ENCODE assay signal across 37 mouse cellular contexts in the genomic region with DNA sequence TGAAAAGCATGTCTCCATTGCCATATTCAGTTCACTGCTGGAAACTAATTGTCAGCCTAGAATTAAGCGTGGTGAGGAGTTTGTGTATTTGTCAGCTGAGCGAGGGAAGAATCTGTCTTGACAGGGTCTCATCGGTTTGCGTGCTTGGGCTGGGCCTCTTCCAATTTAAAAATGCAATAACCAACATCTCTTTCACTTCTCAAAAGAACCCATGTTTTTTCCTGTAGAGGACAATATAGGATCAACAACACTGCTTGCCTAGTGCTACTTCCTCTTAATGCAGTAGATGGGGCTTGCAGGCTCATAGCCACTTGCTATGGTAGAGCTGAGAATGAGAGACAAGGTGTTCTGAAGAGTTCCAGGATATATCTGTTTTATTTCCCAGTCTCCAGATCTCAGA. TPM values are rescaled to one million over a fixed set of nuclear protein-coding genes. Genes with fewer than 3 reads are reported as not detected.
DNase-seq lines count a peak whose midpoint lies in the region; ATAC-seq and TF ChIP-seq lines count a peak whose summit lies in the region.
"Had no signal": no experiment of that assay in that cellular context is flagged by ENCODE, and none has a peak within 500 bp of the region (broad histone marks: within the 10 kb centered on the region; RNA-seq: fewer than 3 reads in every experiment).

No protein-coding gene starts in this region.

- 32% methylated on average over 4 of the region's 4 CpGs for WGBS in bone marrow, adult 2 months

- no peaks in the 10 kb centered on the region; the same call in 1 of the 2 replicates for H3K4me1 ChIP-seq in bone marrow, adult 2 months (ENCODE audit: control insufficient read depth, insufficient read depth, low read length)
- H3K4me1 ChIP-seq: embryonic facial prominence, embryonic 12.5 days; liver, embryonic 13.5 days; midbrain, embryonic 10.5 days; neural tube, embryonic 12.5 days had no signal

- peak; percentile 46 to 48; a peak in 2 of 4 replicates for ATAC-seq in hematopoietic stem cell, adult 5-6 weeks (replicated peaks in 1 of 2; ENCODE audit: insufficient read depth in 1 of 2, low FRiP score in 2 of 2, low TSS enrichment in 1 of 2, low read depth in 1 of 2, poor library complexity in 2 of 2, severe bottlenecking in 2 of 2)
- ATAC-seq in neutrophil, adult 5-6 weeks (ENCODE audit: extremely low read depth, insufficient number of reproducible peaks, low FRiP score, poor library complexity, severe bottlenecking), result peak; percentile 88
- ATAC-seq: forebrain, embryonic 14.5 days; intestine, postnatal 0 days; midbrain, embryonic 16.5 days; Patski had no signal

- DNase-seq in lung, postnatal 25 days (ENCODE audit: low spot score), result peak; percentile 18
- DNase-seq in lung, postnatal 10 days, result no peak
- DNase-seq in cerebellum, adult 9-11 months, result no peak
- no peak for DNase-seq in left cerebral cortex, adult 18-20 months (ENCODE audit: low spot score in 2 of 2)
- no peak for DNase-seq in testis, postnatal 14 days (ENCODE audit: low spot score)
- DNase-seq: adrenal gland, postnatal 10 days; cerebellum, adult 18-20 months; cerebellum, postnatal 36 days; embryo, embryonic 11 days; gastrocnemius, postnatal 14 days; heart, postnatal 4 days; kidney, adult 9 months; kidney, postnatal 14 days; left cerebral cortex, postnatal 4 days; liver, embryonic 13.5 days; lung, adult 18-20 months; lung, postnatal 14 days; right cerebral cortex, postnatal 4 days had no signal

- TF ChIP-seq CTCF in bone marrow, adult 2 months (IDR thresholded peaks at IDR 0.05; ENCODE audit: control insufficient read depth, insufficient read depth, low read length), result no peak

- no peak overlapping the region for H3K4me3 ChIP-seq in bone marrow, adult 2 months (replicated peaks; ENCODE audit: control insufficient read depth, low read depth, low read length)
- H3K4me3 ChIP-seq: embryonic facial prominence, embryonic 12.5 days; liver, embryonic 13.5 days; midbrain, embryonic 10.5 days; myocyte; neural tube, embryonic 12.5 days had no signal

- H3K27ac ChIP-seq in bone marrow, adult 2 months (ENCODE audit: control insufficient read depth, insufficient read depth, low read depth, low read length, poor library complexity), result peak overlapping the region; percentile 79; the same call in 1 of the 2 replicates
- H3K27ac ChIP-seq: embryonic facial prominence, embryonic 12.5 days; hindbrain, embryonic 14.5 days; liver, embryonic 13.5 days; midbrain, embryonic 10.5 days; neural tube, embryonic 12.5 days had no signal

- TF ChIP-seq POLR2A in bone marrow, adult 2 months (IDR thresholded peaks at IDR 0.05; ENCODE audit: borderline replicate concordance, control insufficient read depth, low read depth, low read length), result no peak

RNA-seq across cellular contexts. Expression of a gene that starts 32.7 kb away (rescaled TPM):
- polyA plus RNA-seq in bone marrow, adult 2 months (2011; ENCODE audit: insufficient read depth, insufficient read length, low replicate concordance, missing spikeins), result not detected in 2 replicates
- total RNA-seq in hematopoietic stem cell, adult 5-6 weeks (2017), result 0.19 and 0.60 TPM in 2 replicates
- total RNA-seq in neutrophil, adult 5-6 weeks (2017), result 0.86 and 1.6 TPM in 2 replicates
- total RNA-seq in left cerebral cortex, adult 18-20 months (2021), result 1 to 10 TPM; 5.3 to 5.6 TPM

RNA-seq across cellular contexts. Expression of a gene that starts 32.8 kb away (rescaled TPM):
- 1.5 and 2.6 TPM in 2 replicates for polyA plus RNA-seq in bone marrow, adult 2 months (2011; ENCODE audit: insufficient read depth, insufficient read length, low replicate concordance, missing spikeins)
- total RNA-seq in hematopoietic stem cell, adult 5-6 weeks (2017), result 10.2 and 11.0 TPM in 2 replicates
- total RNA-seq in neutrophil, adult 5-6 weeks (2017), result 12.6 and 13.9 TPM in 2 replicates
- total RNA-seq in left cerebral cortex, adult 18-20 months (2021), result 10 to 100 TPM; 10.8 to 11.4 TPM

RNA-seq across cellular contexts. Expression of a gene that starts 34.5 kb away (rescaled TPM):
- 36.7 and 55.4 TPM in 2 replicates for polyA plus RNA-seq in bone marrow, adult 2 months (2011; ENCODE audit: insufficient read depth, insufficient read length, low replicate concordance, missing spikeins)
- 56.8 and 71.8 TPM in 2 replicates for total RNA-seq in hematopoietic stem cell, adult 5-6 weeks (2017)
- 54.9 and 73.8 TPM in 2 replicates for total RNA-seq in neutrophil, adult 5-6 weeks (2017)
- total RNA-seq in left cerebral cortex, adult 18-20 months (2021), result 10 to 100 TPM; 83.8 to 88.1 TPM

RNA-seq across cellular contexts. Expression of a gene that starts 38.5 kb away (rescaled TPM):
- polyA plus RNA-seq in bone marrow, adult 2 months (2011; ENCODE audit: insufficient read depth, insufficient read length, low replicate concordance, missing spikeins), result not detected in 2 replicates
- not detected in 2 replicates for total RNA-seq in hematopoietic stem cell, adult 5-6 weeks (2017)
- total RNA-seq in neutrophil, adult 5-6 weeks (2017), result not detected in 2 replicates
- total RNA-seq in left cerebral cortex, adult 18-20 months (2021), result not detected
- total RNA-seq: adrenal gland, postnatal 10 days; gastrocnemius, postnatal 14 days; heart, adult 18-20 months; heart, postnatal 4 days; layer of hippocampus, adult 18-20 months; layer of hippocampus, postnatal 10 days; left cerebral cortex, postnatal 4 days; MEL had no signal
- polyA plus RNA-seq: embryonic facial prominence, embryonic 12.5 days; forebrain, embryonic 14.5 days; heart, embryonic 11.5 days; heart, postnatal 0 days; hindbrain, embryonic 14.5 days; intestine, postnatal 0 days; limb, embryonic 14.5 days; liver, embryonic 13.5 days; midbrain, embryonic 10.5 days; midbrain, embryonic 16.5 days; myocyte; neural tube, embryonic 12.5 days; Patski had no signal

RNA-seq across cellular contexts. Expression of a gene that starts 39.7 kb away (rescaled TPM):
- polyA plus RNA-seq in bone marrow, adult 2 months (2011; ENCODE audit: insufficient read depth, insufficient read length, low replicate concordance, missing spikeins), result 2.9 and 11.4 TPM in 2 replicates
- 2.3 and 4.4 TPM in 2 replicates for total RNA-seq in hematopoietic stem cell, adult 5-6 weeks (2017)
- total RNA-seq in neutrophil, adult 5-6 weeks (2017), result 108 and 110 TPM in 2 replicates
- total RNA-seq in left cerebral cortex, adult 18-20 months (2021), result under 1 TPM in 1 of 2 experiments, not detected in 1; 0.23 TPM
- total RNA-seq: heart, postnatal 4 days; layer of hippocampus, adult 18-20 months; layer of hippocampus, postnatal 10 days had no signal
- polyA plus RNA-seq: forebrain, embryonic 14.5 days; midbrain, embryonic 16.5 days; myocyte had no signal
